Mouse (Mus musculus): ENCODE results near the gene Ptpn22. TPM values are rescaled to one million over a fixed set of nuclear protein-coding genes. Genes with fewer than 3 reads are reported as not detected.

The Ptpn22 gene
- polyA plus RNA-seq, 1 experiment from 2014 or later, result 0.99 TPM

DNA sequence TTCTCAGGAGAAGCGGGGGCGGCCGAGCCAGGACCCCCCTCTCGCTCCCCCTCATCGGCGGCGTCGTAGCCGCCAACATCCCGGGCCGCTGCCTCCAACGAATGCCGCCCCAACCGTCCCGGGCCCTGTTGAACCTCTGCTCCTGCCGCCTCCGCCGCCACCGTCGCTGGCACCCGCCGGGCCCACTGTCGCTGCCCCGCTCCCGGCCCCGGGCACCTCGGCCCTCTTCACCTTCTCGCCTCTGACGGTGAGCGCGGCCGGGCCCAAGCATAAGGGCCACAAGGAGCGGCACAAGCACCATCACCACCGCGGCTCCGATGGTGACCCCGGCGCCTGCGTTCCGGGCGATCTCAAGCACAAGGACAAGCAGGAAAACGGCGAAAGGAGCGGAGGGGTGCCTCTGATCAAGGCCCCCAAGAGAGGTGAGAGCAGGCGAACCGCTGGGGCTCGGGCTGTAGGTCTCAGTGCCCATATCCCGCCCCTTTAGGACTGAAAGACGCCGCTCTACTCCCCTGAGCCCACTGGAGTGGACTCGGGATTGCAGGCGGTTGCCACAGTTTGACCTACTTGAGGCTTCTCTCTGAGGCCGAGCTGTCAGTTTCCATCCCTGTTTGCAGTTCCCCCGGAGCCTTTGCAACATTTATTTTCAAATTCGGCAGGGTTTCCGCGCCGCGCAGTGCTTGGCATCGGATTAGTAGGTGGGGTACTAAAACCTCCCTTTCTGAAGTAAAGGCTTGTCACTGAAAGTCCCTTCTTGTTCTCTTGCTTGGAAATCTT is 55.3 kb downstream of the Ptpn22 start:
- peak overlapping the region; percentile 83 to 94 for H3K27ac ChIP-seq (replicated peaks in 1 of 2; ENCODE audit: control insufficient read depth in 1 of 2, insufficient read depth in 1 of 2, low read depth in 2 of 2, low read length in 2 of 2)
- peak; percentile 44 for ATAC-seq (ENCODE audit: insufficient number of reproducible peaks, insufficient read depth, low FRiP score, low read depth)
- no peaks in the 10 kb centered on the region for H3K27me3 ChIP-seq (ENCODE audit: control insufficient read depth, insufficient read depth, low read length)
- no peaks in the 10 kb centered on the region; the same call in 1 of the 2 replicates for H3K36me3 ChIP-seq (ENCODE audit: control insufficient read depth, insufficient read depth, low read length)
- peaks cover 0 to 11% of the 10 kb centered on the region in 2 experiments; a peak in 2 of 4 replicates for H3K4me1 ChIP-seq (ENCODE audit: control insufficient read depth in 2 of 2, insufficient read depth in 2 of 2, low read length in 2 of 2)
- peak overlapping the region; percentile 97 for H3K9ac ChIP-seq (ENCODE audit: low read length)
- H3K4me2 ChIP-seq (ENCODE audit: low read length), result peak overlapping the region; percentile 71
- H3K4me3 ChIP-seq (ENCODE audit: control insufficient read depth in 1 of 2, insufficient read depth in 1 of 2, low read depth in 1 of 2, low read length in 2 of 2), result peak overlapping the region; percentile 99
- WGBS, result under 1% methylated on average over 60 of the region's 60 CpGs
- no peaks in the 10 kb centered on the region for H3K9me3 ChIP-seq (ENCODE audit: control insufficient read depth, low read length)

DNA sequence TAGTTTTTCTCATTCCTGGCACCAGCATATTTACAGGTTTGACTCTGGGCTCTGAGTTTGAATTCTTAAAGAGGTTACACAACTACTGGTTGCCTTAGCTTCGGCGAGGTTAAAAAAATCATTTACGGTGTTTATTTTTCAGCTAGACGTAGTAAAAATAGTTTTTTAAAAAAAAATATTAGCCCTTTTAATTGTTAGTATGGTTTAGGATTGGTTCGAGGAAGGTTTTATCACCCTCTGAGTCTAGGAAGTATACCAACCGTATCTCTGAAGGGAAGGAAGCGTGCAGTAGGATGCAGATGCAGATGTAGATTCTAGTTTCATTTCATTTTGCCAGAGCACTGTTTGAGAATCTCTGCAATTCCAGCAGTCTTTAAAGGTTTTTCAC is 55.9 kb downstream of the Ptpn22 start:
- Histone ChIP-seq H3K4me1 (ENCODE audit: control insufficient read depth in 2 of 2, insufficient read depth in 2 of 2, low read length in 2 of 2) (peaks cover 0 to 11% of the 10 kb centered on the region in 2 experiments; a peak in 2 of 4 replicates), H3K9ac (ENCODE audit: low read length) (peak overlapping the region; percentile 97), H3K4me3 (ENCODE audit: control insufficient read depth in 1 of 2, insufficient read depth in 1 of 2, low read depth in 1 of 2, low read length in 2 of 2) (peak overlapping the region; percentile 99), H3K4me2 (ENCODE audit: low read length) (peak overlapping the region; percentile 71), H3K36me3 (ENCODE audit: control insufficient read depth, insufficient read depth, low read length) (no peaks in the 10 kb centered on the region; the same call in 1 of the 2 replicates), H3K9me3 (ENCODE audit: control insufficient read depth, low read length) (no peaks in the 10 kb centered on the region), H3K27me3 (ENCODE audit: control insufficient read depth, insufficient read depth, low read length) (no peaks in the 10 kb centered on the region), H3K27ac (replicated peaks in 1 of 2; ENCODE audit: control insufficient read depth in 1 of 2, insufficient read depth in 1 of 2, low read depth in 2 of 2, low read length in 2 of 2) (peak overlapping the region; percentile 83 to 94; a peak in 3 of 4 replicates)
- WGBS, result 4% methylated on average over 7 of the region's 7 CpGs
- ATAC-seq (ENCODE audit: insufficient number of reproducible peaks, insufficient read depth, low FRiP score, low read depth), result no peak

DNA sequence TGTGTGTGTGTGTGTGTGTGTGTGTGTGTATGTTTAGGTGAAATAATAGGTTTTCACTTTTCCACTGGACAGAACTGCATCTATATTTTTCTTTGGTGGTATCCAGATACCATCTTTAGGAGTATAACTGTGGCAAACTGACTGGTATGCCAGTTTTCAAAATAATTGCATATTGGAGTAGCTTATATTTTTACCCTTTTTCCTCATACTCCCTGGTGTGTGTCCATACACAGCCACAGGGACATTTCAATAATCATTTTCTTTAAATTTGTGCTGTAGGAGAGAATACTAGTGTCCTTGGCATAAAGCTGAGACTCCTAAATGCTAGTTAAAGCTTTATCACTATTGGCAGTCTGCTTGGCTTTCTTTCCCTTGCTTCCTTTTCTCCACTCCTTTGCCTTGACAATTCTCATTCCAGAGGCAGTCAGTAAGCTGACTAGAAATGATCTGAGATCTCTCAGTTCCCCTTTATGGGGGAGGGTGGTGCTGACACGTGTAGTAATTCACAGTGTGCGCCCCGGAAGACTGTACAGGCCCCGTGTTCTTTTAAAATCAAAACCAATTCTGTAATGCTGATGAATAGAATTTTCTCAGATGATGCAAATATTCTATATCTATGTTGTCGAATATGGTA is 56.7 kb downstream of the Ptpn22 start:
- H3K4me2 ChIP-seq (ENCODE audit: low read length), result peak overlapping the region; percentile 71
- H3K36me3 ChIP-seq (ENCODE audit: control insufficient read depth, insufficient read depth, low read length), result no peaks in the 10 kb centered on the region; the same call in 1 of the 2 replicates
- H3K27me3 ChIP-seq (ENCODE audit: control insufficient read depth, insufficient read depth, low read length), result no peaks in the 10 kb centered on the region
- 25% methylated on average over 5 of the region's 5 CpGs for WGBS
- peak overlapping the region; percentile 58 for H3K9ac ChIP-seq (ENCODE audit: low read length)
- no peaks in the 10 kb centered on the region for H3K9me3 ChIP-seq (ENCODE audit: control insufficient read depth, low read length)
- ATAC-seq (ENCODE audit: insufficient number of reproducible peaks, insufficient read depth, low FRiP score, low read depth), result no peak
- H3K4me1 ChIP-seq (ENCODE audit: control insufficient read depth in 2 of 2, insufficient read depth in 2 of 2, low read length in 2 of 2), result peaks cover 0 to 11% of the 10 kb centered on the region in 2 experiments; a peak in 2 of 4 replicates
- peak overlapping the region; percentile 15 to 99; a peak in 3 of 4 replicates for H3K4me3 ChIP-seq (ENCODE audit: control insufficient read depth in 1 of 2, insufficient read depth in 1 of 2, low read depth in 1 of 2, low read length in 2 of 2)
- H3K27ac ChIP-seq (replicated peaks in 1 of 2; ENCODE audit: control insufficient read depth in 1 of 2, insufficient read depth in 1 of 2, low read depth in 2 of 2, low read length in 2 of 2), result 0 out of 4 replicates have a peak overlapping the region, but pooled peaks of 1 of the 2 experiments have one; percentile 19

DNA sequence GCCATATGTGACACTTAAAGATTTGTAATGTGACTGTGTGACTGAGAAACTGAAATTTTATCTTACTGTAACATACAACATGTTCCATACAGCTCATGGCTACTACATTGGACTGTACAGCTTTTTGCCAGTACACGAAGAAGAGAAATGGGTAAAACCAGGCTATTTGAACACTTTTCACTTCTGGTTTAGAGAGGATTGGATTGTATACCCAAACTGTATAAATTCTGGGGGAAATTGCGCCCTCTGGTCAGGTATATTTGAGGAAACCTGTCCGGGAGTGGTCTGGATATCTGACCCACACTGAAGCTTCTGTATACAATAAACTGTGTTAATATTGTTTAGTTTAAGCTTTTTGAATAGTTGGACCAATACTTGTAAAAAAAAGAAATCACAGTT is 57.2 kb downstream of the Ptpn22 start:
- Histone ChIP-seq H3K9ac (ENCODE audit: low read length) (peak overlapping the region; percentile 58), H3K9me3 (ENCODE audit: control insufficient read depth, low read length) (no peaks in the 10 kb centered on the region), H3K4me3 (ENCODE audit: control insufficient read depth in 1 of 2, insufficient read depth in 1 of 2, low read depth in 1 of 2, low read length in 2 of 2) (peak overlapping the region in 1 of 2 experiments; percentile 99; a peak in 2 of 4 replicates), H3K27me3 (ENCODE audit: control insufficient read depth, insufficient read depth, low read length) (no peaks in the 10 kb centered on the region), H3K4me2 (ENCODE audit: low read length) (peak overlapping the region; percentile 71), H3K36me3 (ENCODE audit: control insufficient read depth, insufficient read depth, low read length) (no peaks in the 10 kb centered on the region; the same call in 1 of the 2 replicates), H3K27ac (replicated peaks in 1 of 2; ENCODE audit: control insufficient read depth in 1 of 2, insufficient read depth in 1 of 2, low read depth in 2 of 2, low read length in 2 of 2) (no peak overlapping the region), H3K4me1 (ENCODE audit: control insufficient read depth in 2 of 2, insufficient read depth in 2 of 2, low read length in 2 of 2) (peaks cover 0 to 11% of the 10 kb centered on the region in 2 experiments; a peak in 2 of 4 replicates)
- no peak for ATAC-seq (ENCODE audit: insufficient number of reproducible peaks, insufficient read depth, low FRiP score, low read depth)
- 72% methylated on average over 3 of the region's 3 CpGs for WGBS

DNA sequence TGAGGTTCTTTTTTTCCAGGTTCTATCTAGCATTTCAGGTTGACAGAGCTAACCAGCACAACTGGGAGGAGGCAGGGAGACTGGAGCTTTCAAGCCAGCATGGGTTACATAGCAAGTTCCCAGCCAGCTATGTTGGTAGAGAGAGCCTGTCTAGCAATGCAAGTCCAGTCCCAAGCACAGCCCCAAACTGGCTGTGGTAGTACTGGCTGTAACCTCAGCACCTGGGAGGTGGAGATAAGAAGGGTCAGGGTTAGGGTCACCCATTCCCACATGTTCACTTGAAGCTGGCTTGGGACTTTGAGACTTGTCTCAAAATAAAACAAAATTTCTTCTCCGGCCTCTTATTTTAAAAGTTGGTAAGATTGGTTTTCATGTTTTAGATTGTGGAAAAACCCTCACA is 60.5 kb downstream of the Ptpn22 start:
- Histone ChIP-seq H3K36me3 (ENCODE audit: control insufficient read depth, insufficient read depth, low read length) (no peaks in the 10 kb centered on the region; the same call in 1 of the 2 replicates), H3K9ac (ENCODE audit: low read length) (no peak overlapping the region), H3K4me1 (ENCODE audit: control insufficient read depth in 2 of 2, insufficient read depth in 2 of 2, low read length in 2 of 2) (peaks cover 0 to 11% of the 10 kb centered on the region in 2 experiments; a peak in 2 of 4 replicates), H3K4me3 (ENCODE audit: control insufficient read depth in 1 of 2, insufficient read depth in 1 of 2, low read depth in 1 of 2, low read length in 2 of 2) (no peak overlapping the region), H3K27ac (replicated peaks in 1 of 2; ENCODE audit: control insufficient read depth in 1 of 2, insufficient read depth in 1 of 2, low read depth in 2 of 2, low read length in 2 of 2) (no peak overlapping the region), H3K27me3 (ENCODE audit: control insufficient read depth, insufficient read depth, low read length) (no peaks in the 10 kb centered on the region), H3K9me3 (ENCODE audit: control insufficient read depth, low read length) (no peaks in the 10 kb centered on the region), H3K4me2 (ENCODE audit: low read length) (no peak overlapping the region)
- no peak for ATAC-seq (ENCODE audit: insufficient number of reproducible peaks, insufficient read depth, low FRiP score, low read depth)
- 93% methylated on average over 1 of the region's 1 CpGs for WGBS

DNA sequence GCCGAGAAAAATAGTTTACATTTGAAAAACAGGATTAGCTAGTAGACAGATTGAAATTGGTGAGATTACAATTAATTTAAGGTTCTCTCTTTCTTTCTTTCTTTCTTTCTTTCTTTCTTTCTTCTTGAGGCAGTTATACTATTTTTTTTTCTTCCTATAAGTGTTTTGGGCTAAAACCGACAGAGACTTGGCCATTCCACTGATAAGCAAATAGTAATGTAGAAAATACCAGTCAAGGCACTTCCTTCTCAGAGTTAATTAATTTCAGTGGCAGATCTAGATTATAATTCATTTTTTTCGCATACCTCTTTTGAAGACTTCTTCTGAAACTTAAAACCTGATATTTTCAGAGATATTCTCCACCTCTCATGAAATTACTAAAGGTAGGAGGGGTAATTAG is 65.7 kb downstream of the Ptpn22 start:
- Histone ChIP-seq H3K9me3 (ENCODE audit: control insufficient read depth, low read length) (no peaks in the 10 kb centered on the region), H3K36me3 (ENCODE audit: control insufficient read depth, insufficient read depth, low read length) (peaks cover 15% of the 10 kb centered on the region), H3K27me3 (ENCODE audit: control insufficient read depth, insufficient read depth, low read length) (no peaks in the 10 kb centered on the region), H3K4me3 (ENCODE audit: control insufficient read depth in 1 of 2, insufficient read depth in 1 of 2, low read depth in 1 of 2, low read length in 2 of 2) (no peak overlapping the region), H3K27ac (replicated peaks in 1 of 2; ENCODE audit: control insufficient read depth in 1 of 2, insufficient read depth in 1 of 2, low read depth in 2 of 2, low read length in 2 of 2) (no peak overlapping the region), H3K4me1 (ENCODE audit: control insufficient read depth in 2 of 2, insufficient read depth in 2 of 2, low read length in 2 of 2) (peaks cover 0 to 5% of the 10 kb centered on the region in 2 experiments; a peak in 1 of 4 replicates), H3K4me2 (ENCODE audit: low read length) (no peak overlapping the region), H3K9ac (ENCODE audit: low read length) (no peak overlapping the region)
- 71% methylated on average over 3 of the region's 3 CpGs for WGBS
- ATAC-seq (ENCODE audit: insufficient number of reproducible peaks, insufficient read depth, low FRiP score, low read depth), result no peak

DNA sequence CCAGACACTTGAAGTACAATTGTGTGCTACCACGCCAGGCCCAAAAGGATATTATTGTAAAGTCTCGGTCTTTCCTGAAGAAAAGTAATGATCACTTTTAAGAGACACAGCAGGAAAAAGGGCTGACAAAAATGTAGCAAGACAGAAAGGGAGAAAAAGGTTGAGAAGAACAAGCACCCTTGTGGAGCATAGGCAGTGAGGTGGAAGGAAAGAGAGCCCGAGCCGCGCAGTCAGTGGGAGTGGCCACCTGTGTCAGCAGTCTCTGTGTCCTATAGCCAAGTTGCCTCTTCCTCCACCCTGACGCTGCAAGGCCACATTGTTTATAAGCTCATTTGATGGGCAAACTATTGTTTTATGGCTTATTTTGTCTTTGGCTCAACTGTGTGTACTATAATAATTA is 67.9 kb downstream of the Ptpn22 start:
- no peaks in the 10 kb centered on the region for H3K9me3 ChIP-seq (ENCODE audit: control insufficient read depth, low read length)
- peaks cover 0 to 5% of the 10 kb centered on the region in 2 experiments; a peak in 1 of 4 replicates for H3K4me1 ChIP-seq (ENCODE audit: control insufficient read depth in 2 of 2, insufficient read depth in 2 of 2, low read length in 2 of 2)
- H3K4me2 ChIP-seq (ENCODE audit: low read length), result no peak overlapping the region
- H3K27me3 ChIP-seq (ENCODE audit: control insufficient read depth, insufficient read depth, low read length), result no peaks in the 10 kb centered on the region
- no peak for ATAC-seq (ENCODE audit: insufficient number of reproducible peaks, insufficient read depth, low FRiP score, low read depth)
- H3K4me3 ChIP-seq (ENCODE audit: control insufficient read depth in 1 of 2, insufficient read depth in 1 of 2, low read depth in 1 of 2, low read length in 2 of 2), result no peak overlapping the region
- H3K9ac ChIP-seq (ENCODE audit: low read length), result no peak overlapping the region
- peaks cover 23% of the 10 kb centered on the region for H3K36me3 ChIP-seq (ENCODE audit: control insufficient read depth, insufficient read depth, low read length)
- H3K27ac ChIP-seq (replicated peaks in 1 of 2; ENCODE audit: control insufficient read depth in 1 of 2, insufficient read depth in 1 of 2, low read depth in 2 of 2, low read length in 2 of 2), result 0 out of 4 replicates have a peak overlapping the region, but pooled peaks of 1 of the 2 experiments have one; percentile 24
- 61% methylated on average over 6 of the region's 6 CpGs for WGBS

Data from heart, embryonic 14.5 days (tissue).